Mouse (Mus musculus): ENCODE measurements around the gene Vps4b.

DNA sequence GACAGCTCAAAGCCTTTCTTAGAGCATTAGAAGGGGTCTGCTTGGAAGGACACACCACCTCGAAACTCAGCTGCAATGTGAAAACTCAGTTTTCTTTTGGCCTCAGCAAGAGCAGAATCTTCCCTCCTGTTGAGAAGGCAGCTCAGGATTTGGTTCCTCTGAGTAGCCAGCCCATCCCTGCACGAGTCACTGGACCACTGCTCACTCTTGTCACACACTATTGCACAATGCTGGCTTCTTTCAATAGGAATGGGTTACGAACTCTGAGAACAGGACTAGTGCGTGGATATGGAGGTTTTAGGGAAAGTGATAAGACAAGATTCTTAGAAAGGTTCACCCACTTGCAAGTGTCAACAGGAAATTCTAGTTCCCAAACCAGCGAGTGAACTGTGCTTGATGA, 18.3 kb upstream of the Vps4b start:
- TF ChIP-seq CTCF (IDR thresholded peaks at IDR 0.05; ENCODE audit: insufficient read depth, low read length) (no peak), POLR2A (IDR thresholded peaks at IDR 0.05; ENCODE audit: borderline replicate concordance, extremely low read depth, low read depth, low read length) (no peak)

Data from lung, adult 2 months (tissue).